Mouse (Mus musculus): ENCODE measurements at regions not wholly inside any gene's neighbourhood (a gene's known extent, or its start where the extent isn't known, plus 50 kb on each side); places are given as distances from the start of the nearest gene placed in this dataset.

DNA sequence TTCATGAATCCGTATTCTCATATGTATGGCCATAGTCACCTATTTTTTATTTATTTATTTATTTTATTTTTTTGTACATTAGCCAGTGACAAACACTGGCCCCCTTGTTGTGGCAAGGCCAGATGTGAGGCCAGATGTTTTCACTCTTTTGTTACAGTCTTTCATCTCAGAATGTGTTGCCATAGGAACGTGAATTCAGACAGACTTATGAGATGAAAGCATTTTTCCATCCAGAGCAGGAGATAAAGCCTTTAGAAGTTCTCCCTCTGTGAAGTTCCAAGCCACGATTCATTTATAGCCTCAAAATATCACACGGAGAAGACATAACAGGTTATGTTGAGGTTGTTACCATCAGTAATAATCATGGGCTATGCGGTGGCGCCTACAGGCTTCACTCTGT is 220.9 kb downstream of the Arpp21 start:
- DNase-seq (ENCODE audit: low spot score) = no peak

DNA sequence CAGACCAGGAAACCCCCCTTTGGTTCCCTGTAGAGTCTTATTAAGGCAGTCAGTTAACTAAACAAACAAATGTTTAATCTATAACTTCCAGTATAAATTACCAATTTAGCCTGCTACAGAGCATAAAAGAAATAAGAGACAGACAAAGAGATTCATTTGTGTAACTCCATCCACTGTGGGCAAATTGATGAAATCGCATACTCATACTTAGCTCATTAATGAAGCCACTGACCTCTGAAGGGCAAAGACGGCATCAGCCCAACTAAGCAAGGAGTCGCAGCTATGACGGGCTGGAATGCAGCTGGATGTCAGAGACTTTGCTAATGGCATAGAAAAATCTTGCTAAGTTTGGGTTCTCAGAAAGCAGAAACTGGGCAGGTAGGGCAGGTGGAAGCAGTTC is 241.3 kb downstream of the Arpp21 start:
- no peak for DNase-seq (ENCODE audit: low spot score)

DNA sequence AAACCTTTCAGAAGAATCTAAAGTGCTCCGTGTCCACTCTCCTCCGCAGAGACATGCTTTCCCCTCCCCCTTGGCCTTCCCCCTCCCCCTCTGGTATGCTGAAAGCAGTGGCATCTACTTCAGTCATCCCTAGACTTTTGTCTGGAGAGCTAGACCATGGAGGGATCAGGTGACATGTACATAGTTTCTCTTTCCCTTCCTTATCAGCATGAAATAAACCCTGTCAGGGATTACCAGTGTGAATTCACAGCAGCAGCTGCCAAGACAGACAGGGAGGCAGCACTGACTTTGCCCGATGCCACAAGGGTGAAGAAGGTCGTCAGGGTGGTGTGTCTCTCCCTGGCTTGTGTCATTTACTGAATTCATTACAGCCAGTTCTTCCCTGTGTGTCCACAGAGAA is 241.9 kb downstream of the Arpp21 start:
- DNase-seq (ENCODE audit: low spot score) = no peak

DNA sequence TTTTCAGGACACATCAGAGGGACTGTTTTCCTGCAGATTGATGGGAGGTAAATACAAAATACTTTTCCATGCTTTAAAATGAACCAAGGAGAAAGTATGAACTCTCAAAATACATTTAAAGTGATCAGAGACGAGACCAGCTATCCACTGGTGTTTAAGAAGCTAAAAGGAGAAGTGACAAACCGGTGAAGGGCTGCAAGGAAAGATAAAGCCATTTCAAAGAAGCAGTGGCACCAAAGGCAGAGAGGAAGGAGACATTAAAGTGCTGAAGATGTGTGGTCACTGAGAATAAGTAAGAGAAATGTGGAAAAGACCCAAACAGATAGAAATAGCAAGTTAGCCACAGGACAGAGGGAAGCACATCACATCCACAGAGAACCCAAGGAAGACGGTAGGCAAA is 245.7 kb downstream of the Arpp21 start:
- DNase-seq (ENCODE audit: low spot score) = no peak

DNA sequence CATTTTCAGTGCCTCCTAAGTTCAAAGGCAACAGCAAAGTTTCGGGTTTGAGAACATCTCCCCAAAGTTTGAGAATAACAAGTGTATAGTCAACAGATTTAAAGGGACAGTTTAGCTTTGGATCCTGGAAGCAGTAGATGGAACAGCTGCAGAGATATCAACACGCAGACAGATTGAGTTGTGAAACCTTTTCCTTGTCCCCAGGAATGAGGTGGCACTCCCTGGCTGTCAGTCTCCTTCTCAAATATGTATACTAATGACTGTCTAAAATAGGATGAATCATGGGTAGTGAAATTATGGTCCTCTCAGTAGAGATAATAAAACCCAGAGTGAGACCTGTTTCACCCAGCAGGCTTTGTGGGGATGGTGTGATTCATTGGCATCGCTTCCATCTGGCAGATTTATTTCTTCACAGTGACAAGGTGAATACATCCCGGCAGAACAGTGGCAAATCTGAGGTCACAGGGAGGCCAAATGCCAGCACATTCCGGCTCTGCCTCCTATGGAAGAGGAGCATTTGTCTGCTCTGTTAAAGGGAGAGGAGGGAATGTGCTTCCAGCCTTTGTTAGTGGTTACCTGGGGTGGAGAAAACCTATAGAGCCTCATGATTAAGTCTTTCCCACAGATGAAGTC is 272.2 kb downstream of the Arpp21 start:
- DNase-seq (ENCODE audit: low spot score) = peak; percentile 7

DNA sequence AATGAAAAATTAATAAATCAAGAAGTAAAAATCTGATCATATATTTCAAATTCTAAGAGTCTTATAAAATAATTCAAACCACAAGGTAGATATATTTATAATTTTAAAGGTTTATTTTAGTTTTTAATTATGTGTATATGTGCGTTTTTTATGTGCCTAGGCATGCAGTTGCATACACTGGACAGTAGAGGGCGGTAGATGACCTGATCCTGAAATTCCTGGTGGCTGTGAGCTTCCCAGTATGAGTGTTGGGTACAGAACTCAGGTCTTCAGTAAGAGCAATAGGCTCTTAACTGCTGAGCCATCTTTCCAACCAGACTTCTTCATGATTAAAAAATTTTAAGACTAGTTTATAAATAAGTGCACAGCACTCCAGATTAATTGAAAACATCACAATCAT is 267.7 kb upstream of the Stac start:
- no peak for DNase-seq (ENCODE audit: low spot score)

DNA sequence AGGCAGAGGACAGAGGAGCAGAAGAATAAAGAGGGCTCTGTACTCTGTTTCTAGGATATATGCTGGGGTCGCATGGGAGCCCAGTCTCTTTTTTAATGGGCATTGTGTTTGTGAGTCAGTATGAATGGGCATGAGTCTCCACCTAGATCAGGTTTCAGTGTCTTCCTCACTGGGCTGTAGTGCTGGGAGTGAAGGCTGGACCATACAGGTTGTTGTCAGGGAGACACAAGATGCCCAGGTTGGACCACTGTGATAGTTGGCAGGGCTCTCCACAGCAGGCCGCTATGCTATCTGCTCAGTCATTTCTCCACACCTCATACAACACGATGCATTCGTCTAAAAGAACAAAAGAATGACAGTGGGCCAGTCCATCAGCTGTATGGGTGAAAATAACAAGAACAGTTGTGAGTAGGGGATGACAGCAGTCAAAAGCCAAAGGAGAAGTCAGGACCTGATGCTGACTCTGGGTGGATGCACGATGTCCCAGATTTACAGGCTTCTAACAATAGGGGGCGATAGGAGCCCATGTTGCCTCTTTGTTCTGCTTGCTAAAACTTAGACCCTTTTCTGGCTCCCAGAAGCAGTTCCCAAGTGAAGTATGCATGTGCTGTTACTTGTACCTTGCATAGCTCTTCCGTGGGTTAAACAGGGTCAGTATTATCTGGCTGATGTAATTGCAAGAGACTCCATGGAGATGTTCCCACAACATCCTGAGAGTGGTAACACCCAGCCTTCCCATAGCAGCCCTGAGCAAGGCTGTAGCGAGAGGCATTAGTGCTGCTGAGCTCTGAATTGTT is 249.3 kb upstream of the Stac start:
- peak; percentile 35 for DNase-seq (ENCODE audit: low spot score)

DNA sequence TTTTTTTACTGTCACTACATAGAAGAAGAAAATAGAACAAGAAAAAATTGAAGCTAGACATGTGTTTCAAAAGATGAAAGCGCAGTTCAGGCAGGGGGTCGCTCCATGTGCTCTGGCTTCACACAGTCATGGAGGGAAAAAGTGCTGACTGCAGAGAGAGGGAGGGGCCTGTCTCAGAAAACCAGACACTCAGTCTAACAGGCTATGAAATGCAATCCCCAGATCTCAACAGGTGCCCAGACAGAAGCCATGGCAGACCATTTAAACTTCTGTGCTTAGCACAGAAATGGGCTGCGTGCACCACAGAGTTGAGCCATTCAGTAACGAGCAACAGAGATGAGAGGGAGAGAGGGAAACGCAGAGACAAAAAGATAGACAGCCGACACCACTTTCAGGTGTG is 242.3 kb upstream of the Stac start:
- no peak for DNase-seq (ENCODE audit: low spot score)

DNA sequence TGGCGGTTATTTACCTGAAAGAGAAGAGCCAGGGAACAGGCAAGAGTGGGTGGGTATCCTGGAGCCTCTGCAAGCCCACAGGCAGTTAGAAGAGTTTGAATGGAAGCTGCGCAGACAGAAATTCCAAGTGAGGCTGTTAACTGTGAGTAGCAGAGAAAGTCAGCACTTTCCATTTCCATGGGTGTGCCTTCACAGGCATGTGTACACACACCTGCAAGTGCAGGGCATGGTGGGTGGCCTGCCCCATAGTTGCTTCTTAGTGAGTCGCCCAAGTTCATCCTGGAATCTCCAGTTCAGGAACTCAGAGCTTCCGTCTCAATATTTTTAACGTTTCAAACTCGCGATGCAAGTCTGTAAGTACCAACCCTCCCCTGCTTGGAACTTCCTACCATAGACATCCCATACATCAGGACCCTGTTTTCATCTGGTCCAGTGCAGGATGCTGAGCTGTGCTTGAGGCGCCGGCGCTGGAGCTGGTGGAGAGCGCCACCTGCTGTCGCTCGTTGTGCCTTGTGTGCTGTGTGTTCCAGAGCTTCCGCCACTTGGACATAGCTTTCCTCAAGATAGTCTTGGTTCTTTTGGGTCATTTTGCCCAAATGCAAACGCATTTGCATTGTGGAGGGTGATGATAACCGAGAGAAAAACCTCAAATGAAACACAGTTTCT is 228.3 kb upstream of the Stac start:
- peak; percentile 38 for DNase-seq (ENCODE audit: low spot score)

DNA sequence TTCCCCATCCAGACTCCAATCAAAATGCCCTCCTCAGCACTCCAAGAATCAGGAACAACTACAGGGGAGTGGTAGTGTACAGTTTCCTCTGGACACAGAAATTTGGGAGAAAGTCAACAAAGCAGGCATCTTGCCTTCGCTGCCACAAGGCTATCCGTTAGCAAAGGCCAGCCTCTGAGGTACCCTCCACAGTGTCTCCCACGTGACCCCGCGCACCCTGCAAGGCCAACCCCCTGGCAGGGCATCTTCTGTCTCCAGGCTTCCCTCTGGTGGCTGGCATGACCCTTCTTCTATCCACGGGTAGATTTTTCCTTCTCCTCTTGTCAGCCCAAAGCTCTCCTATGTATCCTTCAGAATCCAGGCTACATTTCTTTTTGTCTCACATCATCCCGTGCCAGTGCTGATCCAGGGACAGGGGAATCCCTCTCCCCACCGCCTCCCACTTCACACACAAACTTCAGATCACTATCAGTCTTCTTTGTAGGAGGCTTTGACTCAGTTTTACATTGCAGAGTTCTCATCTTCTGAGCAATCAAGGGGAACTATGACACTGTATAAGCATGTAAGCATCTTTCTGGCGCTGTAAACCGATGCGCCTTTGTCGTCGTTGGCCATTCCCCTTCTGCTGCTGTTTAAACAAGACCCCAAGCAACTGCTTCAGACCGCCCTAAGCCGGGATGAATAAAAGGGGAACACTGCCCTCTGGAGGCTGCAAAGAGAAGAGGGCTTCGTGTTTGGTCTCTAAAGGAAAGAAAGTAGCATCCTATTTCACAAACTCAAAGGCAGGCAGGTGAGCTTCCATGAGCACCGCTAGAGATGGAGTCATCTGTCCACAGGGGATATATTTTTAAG is 226.8 kb upstream of the Stac start:
- DNase-seq (ENCODE audit: low spot score) = no peak

DNA sequence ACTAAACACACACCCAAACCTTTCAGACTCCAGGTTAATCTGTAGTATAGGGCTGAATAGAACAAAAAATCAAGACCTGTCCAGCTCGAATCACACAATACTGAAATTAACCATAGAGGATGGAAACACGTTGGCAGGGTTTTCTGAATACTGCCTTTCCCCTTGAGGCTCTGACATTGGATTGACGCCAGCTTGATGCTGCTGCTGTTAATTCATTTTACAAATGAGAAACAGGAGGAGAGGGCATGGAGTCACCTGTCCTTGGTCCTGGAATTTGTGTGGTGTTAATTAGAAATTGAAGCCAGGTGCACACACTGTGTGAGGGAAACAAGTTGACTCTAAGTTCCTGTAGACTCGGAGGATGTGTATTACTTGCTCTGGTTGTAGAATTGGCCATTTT is 218.7 kb upstream of the Stac start:
- no peak for DNase-seq (ENCODE audit: low spot score)

DNA sequence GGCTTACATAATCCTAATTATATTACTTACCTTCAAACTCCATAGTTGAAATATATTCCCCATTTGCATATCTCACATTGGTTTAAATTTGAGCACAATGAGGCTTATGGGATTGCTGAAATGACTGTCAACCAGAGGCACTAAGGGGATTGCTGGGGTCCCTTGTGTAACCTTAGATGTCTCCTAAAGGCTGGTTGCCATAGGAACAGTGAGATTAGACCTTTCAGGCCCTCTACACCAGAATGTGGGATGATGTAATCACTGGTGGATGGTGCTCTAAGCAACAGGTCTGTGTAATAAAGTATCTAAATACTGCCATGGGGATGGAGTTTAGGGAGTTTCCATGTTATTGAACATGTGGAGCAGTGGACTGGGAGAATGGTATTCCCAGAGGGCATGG is 210.0 kb upstream of the Stac start:
- no peak for DNase-seq (ENCODE audit: low spot score)

DNA sequence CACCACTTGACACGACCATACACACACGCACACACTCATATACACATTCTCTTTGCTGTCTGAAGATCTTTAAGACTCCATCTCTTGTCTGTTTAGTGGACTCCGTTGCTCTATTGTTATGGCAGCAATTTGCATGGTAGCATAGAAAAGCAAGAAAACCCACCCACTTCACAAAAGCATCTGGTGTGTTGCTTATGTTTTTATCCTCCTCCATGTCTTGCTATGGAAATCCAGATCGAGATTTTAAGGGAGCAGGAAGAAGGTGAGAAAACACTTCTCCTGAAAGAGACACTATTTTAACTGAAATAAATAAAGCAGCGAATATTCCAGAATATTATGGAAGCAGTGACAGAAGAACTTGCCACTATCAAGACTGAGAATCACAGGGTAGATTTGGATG is 207.5 kb upstream of the Stac start:
- no peak for DNase-seq (ENCODE audit: low spot score)

DNA sequence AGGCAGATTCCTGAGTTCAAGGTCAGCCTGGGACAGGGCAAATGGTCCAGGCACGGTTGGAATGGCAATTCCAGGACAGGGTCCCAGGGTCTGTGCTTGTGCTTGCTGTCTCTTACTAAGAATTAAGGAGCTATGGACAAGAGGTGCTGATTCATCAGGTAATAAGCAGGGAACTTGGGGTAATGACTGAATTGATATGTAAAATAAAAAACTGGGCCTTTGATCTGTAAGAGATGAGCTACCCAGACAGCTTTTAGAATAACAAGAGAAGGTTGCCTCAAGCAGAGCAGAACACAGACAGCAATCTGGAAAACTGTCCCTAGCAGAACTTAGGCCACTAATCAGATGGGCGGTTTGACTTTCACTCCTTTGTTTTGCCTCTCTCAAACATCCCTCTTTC is 189.6 kb upstream of the Stac start:
- no peak for DNase-seq (ENCODE audit: low spot score)

DNA sequence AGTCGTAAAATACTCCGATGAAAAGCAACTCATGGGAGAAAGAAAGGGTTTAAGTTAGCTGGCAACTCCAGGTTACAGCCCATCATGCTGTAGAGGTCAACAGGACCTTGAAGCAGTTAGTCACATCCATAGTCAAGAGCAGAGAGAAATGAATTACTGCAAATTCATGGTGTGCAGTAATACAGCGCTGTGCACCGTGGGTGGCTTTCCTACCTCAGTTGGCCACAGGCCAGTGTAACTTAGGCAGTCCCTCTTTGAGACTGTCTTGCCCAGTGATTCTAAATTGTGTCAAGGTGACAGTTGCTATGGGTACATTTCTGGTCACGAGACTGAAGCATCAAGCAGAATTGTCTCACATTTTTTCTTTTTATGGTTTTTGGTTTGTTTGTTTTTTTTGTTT is 186.7 kb upstream of the Stac start:
- no peak for DNase-seq (ENCODE audit: low spot score)

DNA sequence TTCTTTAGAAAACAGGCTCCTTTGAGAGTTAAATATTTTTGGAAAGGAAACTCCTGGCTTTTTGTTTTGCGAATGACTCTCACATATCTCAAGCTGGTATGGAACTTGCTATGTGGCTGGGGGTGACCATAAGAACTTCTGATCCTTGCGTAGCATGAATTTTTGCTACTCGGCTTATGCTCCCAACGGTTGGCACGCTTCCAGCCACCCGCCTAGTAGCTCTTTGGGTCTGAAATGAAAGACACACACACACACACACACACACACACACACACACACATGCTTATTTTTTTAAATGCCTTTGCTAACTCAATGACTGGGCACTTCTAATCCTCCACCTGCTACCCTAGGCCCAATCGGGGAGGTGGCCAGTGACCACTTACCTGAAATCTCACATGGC is 180.3 kb upstream of the Stac start:
- DNase-seq (ENCODE audit: low spot score) = no peak

DNA sequence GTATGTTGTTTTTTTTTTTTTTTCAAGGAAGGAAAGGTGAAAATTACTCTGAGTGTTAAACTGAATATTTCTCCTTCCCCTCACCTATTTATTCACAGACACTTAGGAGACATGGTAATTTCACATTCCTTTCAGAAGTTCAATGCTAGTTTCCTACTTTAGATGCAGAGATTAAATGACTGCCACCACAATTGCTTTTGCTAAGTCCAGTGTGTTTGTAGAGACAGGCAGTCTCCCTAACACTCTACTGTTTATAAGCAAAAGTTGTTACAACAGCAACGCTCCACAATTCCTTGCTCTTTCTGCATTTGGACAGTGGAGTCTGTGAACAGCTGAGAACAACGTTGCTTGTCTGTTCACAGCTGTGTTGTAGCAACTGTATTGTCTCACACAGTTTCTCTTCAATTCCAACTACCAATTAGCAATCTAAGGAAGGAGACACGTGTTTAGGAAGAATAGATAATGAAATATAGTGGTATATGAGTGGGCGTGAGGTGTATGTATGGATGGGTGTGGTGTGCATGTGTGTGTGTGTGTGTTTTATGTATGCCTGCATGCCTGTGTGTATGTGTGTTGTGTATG is 179.7 kb upstream of the Stac start:
- DNase-seq (ENCODE audit: low spot score) = no peak

DNA sequence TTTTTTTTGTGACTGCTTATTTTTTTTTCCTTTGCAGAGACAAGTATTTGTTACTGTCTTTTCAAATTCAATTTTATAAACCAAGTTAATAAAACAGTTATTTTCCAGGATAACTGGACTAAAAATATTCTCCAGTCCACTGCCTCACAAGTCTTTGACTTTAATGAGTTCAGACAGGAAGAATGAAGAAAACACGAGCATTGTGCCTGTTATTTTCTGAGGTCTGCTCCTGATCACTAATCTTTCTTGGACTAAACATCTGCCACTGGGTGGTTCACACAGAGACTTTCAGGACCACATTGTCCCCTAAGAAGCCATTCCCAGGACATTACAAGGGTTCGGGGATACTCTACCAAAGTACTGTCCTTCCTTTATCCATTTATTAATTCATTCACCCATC is 167.9 kb upstream of the Stac start:
- DNase-seq (ENCODE audit: low spot score) = no peak

DNA sequence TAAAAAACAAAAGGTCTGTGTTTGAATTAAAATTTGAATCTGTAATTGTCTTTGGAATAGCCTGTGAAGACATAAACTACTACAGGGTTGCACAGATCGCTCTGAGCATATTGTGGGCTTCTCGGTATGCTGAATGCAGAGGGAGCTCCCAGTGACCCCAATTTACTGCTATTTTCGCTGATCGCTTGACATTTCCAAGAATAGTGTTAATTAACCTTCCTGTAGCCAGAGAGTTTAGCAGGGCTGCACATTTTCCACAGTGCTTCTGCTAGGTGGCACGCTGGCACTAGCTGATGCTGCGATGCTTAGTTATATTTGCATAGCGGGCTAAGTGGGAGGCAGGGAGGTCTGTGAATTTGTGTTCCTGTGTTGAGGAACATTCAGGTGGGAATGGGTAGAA is 164.8 kb upstream of the Stac start:
- DNase-seq (ENCODE audit: low spot score) = no peak

DNA sequence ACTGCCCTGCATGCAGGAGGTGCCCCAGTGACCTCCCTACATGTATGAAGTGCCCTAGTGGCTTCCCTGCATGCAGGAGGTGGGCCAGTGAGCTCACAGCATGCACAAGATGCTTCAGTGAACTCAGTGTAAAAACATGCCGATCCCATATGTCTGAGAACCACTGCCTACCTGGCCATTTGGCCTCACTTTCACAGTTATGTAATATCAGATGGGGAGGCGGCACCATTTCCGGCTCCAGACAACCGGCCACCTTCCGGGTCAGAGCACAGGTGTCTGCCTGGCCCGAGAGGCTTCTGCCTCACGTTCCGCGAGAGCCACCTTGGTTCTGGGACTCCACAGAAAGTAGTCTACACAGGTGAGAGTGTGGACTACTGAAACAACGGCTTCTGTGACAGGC is 156.2 kb upstream of the Stac start:
- DNase-seq (ENCODE audit: low spot score) = no peak

DNA sequence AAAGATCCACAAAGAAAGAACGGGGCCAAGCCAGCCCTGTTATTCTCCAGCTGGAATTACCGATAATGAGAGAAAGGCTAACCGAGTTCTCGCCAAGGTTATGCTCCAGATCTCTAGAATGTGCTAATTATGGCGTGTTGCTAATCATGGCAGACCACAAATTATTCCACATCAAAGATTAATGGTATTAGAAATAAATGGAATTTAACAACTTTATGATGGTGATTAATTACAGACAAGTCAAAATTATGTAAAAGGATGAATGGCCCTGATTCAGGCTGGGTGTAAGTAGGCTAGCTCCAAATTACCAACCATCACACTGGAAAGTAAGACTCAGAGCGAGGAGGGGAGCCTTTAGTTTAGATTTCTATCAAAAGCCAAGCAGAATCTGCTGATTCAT is 151.0 kb upstream of the Stac start:
- no peak for DNase-seq (ENCODE audit: low spot score)
